In genomic region chr3:51365517-51365882, GRCm38 (mm10) we compare ENCODE assay signal across 9 mouse cellular contexts. TPM values are rescaled to one million over a fixed set of nuclear protein-coding genes. Genes with fewer than 3 reads are reported as not detected.
DNase-seq lines count a peak whose midpoint lies in the region; ATAC-seq and TF ChIP-seq lines count a peak whose summit lies in the region.
"Had no signal": no experiment of that assay in that cellular context is flagged by ENCODE, and none has a peak within 500 bp of the region (broad histone marks: within the 10 kb centered on the region; RNA-seq: fewer than 3 reads in every experiment).

No protein-coding gene starts in this region.

- no peaks in the 10 kb centered on the region for H3K9me3 ChIP-seq in forebrain, embryonic 13.5 days (replicated peaks)
- H3K9me3 ChIP-seq in limb, embryonic 11.5 days (ENCODE audit: control insufficient read depth, low read length): no peaks in the 10 kb centered on the region
- H3K9me3 ChIP-seq in neural tube, embryonic 14.5 days (ENCODE audit: control insufficient read depth, low read length): no peaks in the 10 kb centered on the region

- peak overlapping the region; percentile 44; the same call in 1 of the 2 replicates for H3K4me3 ChIP-seq in left cerebral cortex, adult 2 months
- H3K4me3 ChIP-seq in forebrain, embryonic 13.5 days: peak overlapping the region; percentile 41
- H3K4me3 ChIP-seq in limb, embryonic 11.5 days (ENCODE audit: low read depth, low read length): peak overlapping the region; percentile 35; the same call in 1 of the 2 replicates
- peak overlapping the region; percentile 37; the same call in 1 of the 2 replicates for H3K4me3 ChIP-seq in neural tube, embryonic 14.5 days (ENCODE audit: low read depth, low read length)

- H3K4me2 ChIP-seq in forebrain, embryonic 13.5 days: peak overlapping the region; percentile 74
- H3K4me2 ChIP-seq in limb, embryonic 11.5 days (ENCODE audit: low read depth, severe bottlenecking): peak overlapping the region; percentile 65
- peak overlapping the region; percentile 60 for H3K4me2 ChIP-seq in neural tube, embryonic 14.5 days (ENCODE audit: low read depth, low read length)

- no peak; the same call in 1 of the 2 replicates for TF ChIP-seq CTCF in left cerebral cortex, adult 2 months (IDR thresholded peaks at IDR 0.05)

- ATAC-seq in forebrain, embryonic 13.5 days: no peak
- no peak for ATAC-seq in limb, embryonic 11.5 days (ENCODE audit: insufficient number of reproducible peaks, low FRiP score, low TSS enrichment, low read depth)
- ATAC-seq in neural tube, embryonic 14.5 days (ENCODE audit: low read depth): no peak

- WGBS in forebrain, embryonic 13.5 days: 12% methylated on average over 3 of the region's 3 CpGs
- WGBS in limb, embryonic 11.5 days: 10% methylated on average over 3 of the region's 3 CpGs
- WGBS in neural tube, embryonic 14.5 days: 9% methylated on average over 3 of the region's 3 CpGs

- intact Hi-C loops in left cerebral cortex, adult 2 months (cut with DNase I): loop anchor here (1.0 to 5.0 kb wide), 6 partner anchors 25 to 238 kb away; partner anchors contain the start of genes Elf2 and Ndufc1
- intact Hi-C loops in left cerebral cortex, postnatal 10 days (cut with DNase I): loop anchor here (2.0 to 5.0 kb wide), 2 partner anchors 77 to 133 kb away; no protein-coding TSS in a partner anchor
- intact Hi-C loops in gastrocnemius, postnatal 14 days (cut with DNase I; ENCODE audit: low total_unique reads): no loop called here

- H3K36me3 ChIP-seq in forebrain, embryonic 13.5 days (ENCODE audit: poor library complexity, severe bottlenecking): no peaks in the 10 kb centered on the region
- H3K36me3 ChIP-seq in limb, embryonic 11.5 days (ENCODE audit: control insufficient read depth, insufficient read depth, low read length): no peaks in the 10 kb centered on the region
- no peaks in the 10 kb centered on the region for H3K36me3 ChIP-seq in neural tube, embryonic 14.5 days (ENCODE audit: control insufficient read depth, insufficient read depth, low read length)

- H3K9ac ChIP-seq in forebrain, embryonic 13.5 days: 0 out of 2 replicates have a peak overlapping the region, but pooled peaks have one; percentile 55
- peak overlapping the region; percentile 62 for H3K9ac ChIP-seq in limb, embryonic 11.5 days (ENCODE audit: low read length)
- peak overlapping the region; percentile 35; the same call in 1 of the 2 replicates for H3K9ac ChIP-seq in neural tube, embryonic 14.5 days (replicated peaks; ENCODE audit: low read depth, low read length)

- 0 out of 2 replicates have a peak, but pooled peaks cover 6% of the 10 kb centered on the region for H3K27me3 ChIP-seq in forebrain, embryonic 13.5 days
- no peaks in the 10 kb centered on the region for H3K27me3 ChIP-seq in limb, embryonic 11.5 days (ENCODE audit: control insufficient read depth, insufficient read depth, low read length)
- no peaks in the 10 kb centered on the region for H3K27me3 ChIP-seq in neural tube, embryonic 14.5 days (ENCODE audit: control insufficient read depth, insufficient read depth, low read length)

- H3K4me1 ChIP-seq in forebrain, embryonic 13.5 days: peaks cover 13% of the 10 kb centered on the region
- H3K4me1 ChIP-seq in limb, embryonic 11.5 days (ENCODE audit: control insufficient read depth, insufficient read depth, low read length): peaks cover 3% of the 10 kb centered on the region; the same call in 1 of the 2 replicates
- H3K4me1 ChIP-seq in neural tube, embryonic 14.5 days (ENCODE audit: control insufficient read depth, insufficient read depth, low read length): peaks cover 5% of the 10 kb centered on the region; the same call in 1 of the 2 replicates

- no peak overlapping the region for H3K27ac ChIP-seq in left cerebral cortex, adult 2 months
- no peak overlapping the region for H3K27ac ChIP-seq in forebrain, embryonic 13.5 days
- no peak overlapping the region for H3K27ac ChIP-seq in limb, embryonic 11.5 days (replicated peaks; ENCODE audit: low read depth, low read length)
- no peak overlapping the region for H3K27ac ChIP-seq in neural tube, embryonic 14.5 days (ENCODE audit: low read depth, low read length)

- DNase-seq in left cerebral cortex, adult 2 months (ENCODE audit: extremely low spot score in 1 of 2, low spot score in 2 of 2): no peak
- DNase-seq in left cerebral cortex, postnatal 10 days (ENCODE audit: extremely low spot score in 1 of 2, low spot score in 2 of 2): no peak
- no peak for DNase-seq in limb, embryonic 11.5 days (ENCODE audit: low spot score)
- no peak for DNase-seq in adrenal gland, postnatal 14 days
- no peak for DNase-seq in urinary bladder, postnatal 4 days (ENCODE audit: low spot score in 2 of 2)
- no peak for DNase-seq in gastrocnemius, postnatal 14 days

RNA-seq across cellular contexts. Expression of gene Elf2, which starts 25.0 kb away (rescaled TPM):
- 10 to 100 TPM; 48.5 to 51.8 TPM for total RNA-seq in left cerebral cortex, adult 2 months (2021)
- 10 to 100 TPM; 24.6 to 26.5 TPM for total RNA-seq in left cerebral cortex, postnatal 10 days (2021)
- polyA plus RNA-seq in forebrain, embryonic 13.5 days (2015; fragmentation: Nextera tagmentation; extraction: Ambion mirVana): 55.9 and 60.1 TPM in 2 replicates
- 47.9 and 54.0 TPM in 2 replicates for polyA plus RNA-seq in limb, embryonic 11.5 days (2014; fragmentation: Nextera tagmentation; extraction: Ambion mirVana)
- 28.1 and 29.4 TPM in 2 replicates for polyA plus RNA-seq in neural tube, embryonic 14.5 days (2014; fragmentation: Nextera tagmentation; extraction: Ambion mirVana)
- 87.8 and 88.4 TPM in 2 replicates for total RNA-seq in adrenal gland, postnatal 14 days (2021)
- 10 to 100 TPM; 43.5 to 43.6 TPM for total RNA-seq in gastrocnemius, postnatal 14 days (2021)

RNA-seq across cellular contexts. Expression of gene Mgarp, which starts 31.0 kb away (rescaled TPM):
- total RNA-seq in left cerebral cortex, adult 2 months (2021): not detected
- not detected for total RNA-seq in left cerebral cortex, postnatal 10 days (2021)
- 1.5 and 2.2 TPM in 2 replicates for polyA plus RNA-seq in forebrain, embryonic 13.5 days (2015; fragmentation: Nextera tagmentation; extraction: Ambion mirVana)
- 2.4 and 5.0 TPM in 2 replicates for polyA plus RNA-seq in limb, embryonic 11.5 days (2014; fragmentation: Nextera tagmentation; extraction: Ambion mirVana)
- polyA plus RNA-seq in neural tube, embryonic 14.5 days (2014; fragmentation: Nextera tagmentation; extraction: Ambion mirVana): 0.48 TPM in 1 of 2 replicates, not detected in the other
- total RNA-seq in adrenal gland, postnatal 14 days (2021): 308 and 324 TPM in 2 replicates
- under 1 TPM; 0.24 to 0.29 TPM for total RNA-seq in gastrocnemius, postnatal 14 days (2021)
- total RNA-seq: left cerebral cortex, postnatal 25 days had no signal

RNA-seq across cellular contexts. Expression of gene Ndufc1, which starts 43.3 kb away (rescaled TPM):
- 100 to 1,000 TPM; 286 to 307 TPM for total RNA-seq in left cerebral cortex, adult 2 months (2021)
- total RNA-seq in left cerebral cortex, postnatal 10 days (2021): 100 to 1,000 TPM; 341 to 350 TPM
- polyA plus RNA-seq in forebrain, embryonic 13.5 days (2015; fragmentation: Nextera tagmentation; extraction: Ambion mirVana): 798 and 924 TPM in 2 replicates
- 663 and 706 TPM in 2 replicates for polyA plus RNA-seq in limb, embryonic 11.5 days (2014; fragmentation: Nextera tagmentation; extraction: Ambion mirVana)
- 804 and 840 TPM in 2 replicates for polyA plus RNA-seq in neural tube, embryonic 14.5 days (2014; fragmentation: Nextera tagmentation; extraction: Ambion mirVana)
- total RNA-seq in adrenal gland, postnatal 14 days (2021): 888 and 904 TPM in 2 replicates
- total RNA-seq in gastrocnemius, postnatal 14 days (2021): 1,000 to 10,000 TPM; 1,012 to 1,143 TPM

RNA-seq across cellular contexts. Expression of gene Naa15, which starts 49.4 kb away (rescaled TPM):
- total RNA-seq in left cerebral cortex, adult 2 months (2021): 10 to 100 TPM; 50.1 to 54.6 TPM
- 10 to 100 TPM; 48.0 to 56.5 TPM for total RNA-seq in left cerebral cortex, postnatal 10 days (2021)
- polyA plus RNA-seq in forebrain, embryonic 13.5 days (2015; fragmentation: Nextera tagmentation; extraction: Ambion mirVana): 59.8 and 60.5 TPM in 2 replicates
- 52.0 and 54.4 TPM in 2 replicates for polyA plus RNA-seq in limb, embryonic 11.5 days (2014; fragmentation: Nextera tagmentation; extraction: Ambion mirVana)
- 37.2 and 42.2 TPM in 2 replicates for polyA plus RNA-seq in neural tube, embryonic 14.5 days (2014; fragmentation: Nextera tagmentation; extraction: Ambion mirVana)
- total RNA-seq in adrenal gland, postnatal 14 days (2021): 47.8 and 50.1 TPM in 2 replicates
- total RNA-seq in gastrocnemius, postnatal 14 days (2021): 10 to 100 TPM; 37.9 to 55.4 TPM

Comparison
In these comparisons a context has a peak if more than half of its experiments do, and no peak if none do; other contexts are left out.
1. RNA of gene Mgarp, which starts 31.0 kb away (total RNA-seq): 308 to 324 TPM in adrenal gland, postnatal 14 days; 0.24 to 0.29 TPM in gastrocnemius, postnatal 14 days, not detected in left cerebral cortex, postnatal 10 days and not detected in left cerebral cortex, adult 2 months; every median in the first group is over 100 times any median in the second.
2. Peak in every context shown above with its lines, with median percentiles within 50 percentile points of each other: H3K4me3 ChIP-seq, H3K4me2 ChIP-seq and H3K9ac ChIP-seq.